Mouse (Mus musculus) lung, embryonic 16.5 days (tissue): ENCODE data around the gene Zfp661. TPM values are rescaled to one million over a fixed set of nuclear protein-coding genes. Genes with fewer than 3 reads are reported as not detected.
"Not testable (repeated sequence)": the region's sequence is repeated elsewhere in the genome, so short reads cannot be mapped to it uniquely, and the experiment has no call there.

Experiments
- ATAC-seq: fragments of 200-750 bp; cut with Nextera tagmentation; 2 replicates; pipeline ENCODE4 v1.8.0; 2017; ENCODE audit warnings: low read depth, mild to moderate bottlenecking, moderate library complexity
- H3K27ac ChIP-seq: fragments of 300-500 bp; sonication (generic); 2 replicates; pipeline ENCODE4 v1.5.1; 2014; ENCODE audit warnings: mild to moderate bottlenecking, control low read depth, low read length
- H3K27me3 ChIP-seq: fragments of 300-500 bp; sonication (generic); 2 replicates; pipeline ENCODE4 v1.6.1; 2014; ENCODE audit warnings: low read depth, low read length, mixed read lengths; ENCODE audit not compliant: control insufficient read depth, insufficient read depth
- H3K36me3 ChIP-seq: fragments of 300-500 bp; sonication (generic); 2 replicates; pipeline ENCODE4 v1.6.1; 2014; ENCODE audit warnings: low read length; ENCODE audit not compliant: control insufficient read depth, insufficient read depth
- H3K4me1 ChIP-seq: fragments of 300-500 bp; sonication (generic); replicated peaks from 2 replicates; pipeline ENCODE4 v1.6.1; 2014; ENCODE audit warnings: low read length, mixed read lengths; ENCODE audit not compliant: control insufficient read depth, insufficient read depth
- H3K4me2 ChIP-seq: fragments of 300-500 bp; sonication (generic); 2 replicates; pipeline ENCODE4 v1.6.1; 2014; ENCODE audit warnings: low read depth, low read length, control low read depth
- H3K4me3 ChIP-seq: fragments of 300-500 bp; sonication (generic); 2 replicates; pipeline ENCODE4 v1.5.1; 2014; ENCODE audit warnings: mild to moderate bottlenecking, low read length, control low read depth
- H3K9ac ChIP-seq: fragments of 300-500 bp; sonication (generic); 2 replicates; pipeline ENCODE4 v1.6.1; 2014; ENCODE audit warnings: low read length, control low read depth
- H3K9me3 ChIP-seq: fragments of 300-500 bp; sonication (generic); 2 replicates; pipeline ENCODE4 v1.6.1; 2016; ENCODE audit warnings: low read length; ENCODE audit not compliant: control insufficient read depth
- WGBS: fragments of 180-500 bp; shearing (Covaris S2); extraction: QIAGEN DNeasy Blood & Tissue Kit; methylation state at CpG from one replicate; pipeline ENCODE4 v1.1.7; 2014; 5-methylcytosine and 5-hydroxymethylcytosine counted together
- polyA plus RNA-seq: library from polyadenylated mRNA; unstranded; fragments of >200 nt; fragmentation: Nextera tagmentation; extraction: Ambion mirVana; gene quantifications from 2 replicates; pipeline ENCODE4 v1.2.1, GENCODE M21; 2015

The Zfp661 gene
- polyA plus RNA-seq, 1 experiment from 2014 or later = 4.3 TPM

DNA sequence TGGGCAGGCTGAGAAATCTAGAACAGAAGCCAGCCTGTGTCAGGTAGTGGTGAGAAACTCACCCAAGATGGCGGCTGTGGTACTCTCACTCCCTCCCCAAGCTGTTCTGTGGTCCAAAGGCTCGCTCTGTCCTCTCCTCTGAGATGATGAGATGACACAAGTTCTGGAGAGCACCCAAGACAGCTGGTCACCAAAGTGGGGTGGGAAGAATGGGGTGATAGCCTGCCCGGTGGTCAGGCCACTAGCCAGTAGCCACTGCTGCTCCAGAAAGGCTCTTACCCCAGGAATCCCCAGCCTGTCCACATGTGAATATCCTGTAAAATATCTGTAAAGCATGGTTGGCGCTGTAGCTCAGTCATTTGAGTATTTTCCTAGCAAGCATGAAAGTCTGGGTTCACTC lies 25.4 kb upstream of the Zfp661 start:
- H3K27ac ChIP-seq = no peak overlapping the region
- no peaks in the 10 kb centered on the region for H3K27me3 ChIP-seq
- no peak overlapping the region for H3K9ac ChIP-seq
- H3K36me3 ChIP-seq = no peaks in the 10 kb centered on the region
- H3K4me2 ChIP-seq = no peak overlapping the region
- H3K4me3 ChIP-seq = no peak overlapping the region
- ATAC-seq = no peak
- WGBS = 89% methylated on average over 4 of the region's 4 CpGs
- no peaks in the 10 kb centered on the region for H3K4me1 ChIP-seq
- H3K9me3 ChIP-seq = no peaks in the 10 kb centered on the region

- WGBS = 44% methylated on average over 4 of the region's 4 CpGs
- Histone ChIP-seq H3K4me1 (no peaks in the 10 kb centered on the region), H3K4me2 (no peak overlapping the region), H3K27ac (no peak overlapping the region), H3K4me3 (no peak overlapping the region), H3K9ac (no peak overlapping the region), H3K9me3 (no peaks in the 10 kb centered on the region), H3K36me3 (no peaks in the 10 kb centered on the region), H3K27me3 (no peaks in the 10 kb centered on the region)
- ATAC-seq = no peak
Measured at GRCm38 (mm10) chr2:127611386-127611785, 24.5 kb upstream of the Zfp661 start.

DNA sequence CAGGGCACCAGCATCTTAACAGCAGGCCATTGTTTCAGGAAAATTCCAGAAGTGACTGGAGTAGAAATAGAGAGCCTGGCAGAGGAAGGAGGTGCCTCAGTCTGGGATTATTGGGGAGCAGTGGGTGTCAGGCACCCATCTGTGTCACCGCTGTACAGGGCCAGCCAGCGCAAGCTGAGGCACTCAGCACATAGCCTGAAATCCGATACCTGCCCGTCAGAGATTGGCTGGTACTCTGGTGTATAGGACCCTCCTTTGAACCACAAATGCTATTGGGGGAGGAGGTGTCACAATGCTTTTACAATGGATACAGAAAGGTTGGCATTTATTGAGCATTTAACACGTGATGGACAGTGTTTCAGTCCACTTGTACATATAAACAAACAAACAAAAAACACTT lies 22.1 kb upstream of the Zfp661 start:
- peak; percentile 83 for ATAC-seq
- H3K27ac ChIP-seq = no peak overlapping the region
- H3K4me2 ChIP-seq = no peak overlapping the region

DNA sequence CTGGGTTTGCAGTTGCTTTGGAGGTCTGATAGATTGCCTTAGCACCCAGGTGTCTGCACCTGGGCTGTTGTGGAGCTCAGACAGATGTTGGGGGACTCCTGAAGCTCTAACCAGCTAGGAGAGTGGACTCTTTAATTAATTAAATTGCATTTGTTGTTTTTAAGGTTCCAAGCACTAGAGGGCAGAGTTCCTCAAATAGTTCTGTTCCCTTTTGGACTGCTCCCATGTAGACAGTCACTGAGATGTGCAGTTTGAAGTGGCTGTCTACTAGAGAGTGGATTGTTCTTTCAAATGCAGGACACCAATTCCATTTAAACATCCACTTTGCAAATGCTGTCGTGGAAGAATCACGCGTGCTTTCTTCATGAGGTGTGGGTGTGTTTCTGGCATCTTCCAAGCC lies 21.3 kb upstream of the Zfp661 start:
- Histone ChIP-seq H3K4me1 (no peaks in the 10 kb centered on the region), H3K4me2 (no peak overlapping the region), H3K36me3 (peaks cover 10% of the 10 kb centered on the region; the same call in 1 of the 2 replicates), H3K9ac (no peak overlapping the region), H3K27ac (no peak overlapping the region), H3K27me3 (no peaks in the 10 kb centered on the region), H3K4me3 (no peak overlapping the region), H3K9me3 (no peaks in the 10 kb centered on the region)
- 42% methylated on average over 3 of the region's 3 CpGs for WGBS
- ATAC-seq = peak; percentile 33; the same call in 1 of the 2 replicates

More for the DNA sequence above, 22.1 kb upstream of the Zfp661 start:
- 7% methylated on average over 5 of the region's 5 CpGs for WGBS
- Histone ChIP-seq H3K9me3 (no peaks in the 10 kb centered on the region), H3K27me3 (no peaks in the 10 kb centered on the region), H3K9ac (no peak overlapping the region), H3K4me3 (no peak overlapping the region), H3K36me3 (peaks cover 10% of the 10 kb centered on the region; the same call in 1 of the 2 replicates), H3K4me1 (no peaks in the 10 kb centered on the region)

- H3K4me2 ChIP-seq = no peak overlapping the region
- H3K9me3 ChIP-seq = no peaks in the 10 kb centered on the region
- no peak overlapping the region for H3K27ac ChIP-seq
- peaks cover 28% of the 10 kb centered on the region for H3K36me3 ChIP-seq
- 80% methylated on average over 3 of the region's 3 CpGs for WGBS
- no peaks in the 10 kb centered on the region for H3K27me3 ChIP-seq
- H3K4me1 ChIP-seq = no peaks in the 10 kb centered on the region
- no peak overlapping the region for H3K9ac ChIP-seq
- no peak overlapping the region for H3K4me3 ChIP-seq
- ATAC-seq = no peak
Measured at GRCm38 (mm10) chr2:127605203-127605602, 18.3 kb upstream of the Zfp661 start.

DNA sequence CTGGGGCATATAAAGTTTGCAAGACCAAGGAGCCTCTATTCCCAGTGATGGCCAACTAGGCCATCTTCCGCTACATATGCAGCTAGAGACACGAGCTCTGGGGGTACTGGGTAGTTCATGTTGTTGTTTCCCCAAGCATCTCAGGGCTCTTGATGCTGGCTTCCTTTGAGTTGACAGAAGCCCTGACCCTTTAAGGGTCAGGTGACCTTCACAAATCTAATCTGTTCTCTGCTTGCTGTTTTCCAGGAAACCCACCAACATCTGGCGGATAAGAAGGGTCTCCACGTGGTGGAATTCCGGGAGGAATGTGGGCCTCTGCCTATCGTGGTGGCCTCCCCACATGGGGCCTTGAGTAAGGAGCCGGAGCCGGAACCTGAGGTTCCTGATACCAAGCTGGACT lies 16.5 kb upstream of the Zfp661 start:
- H3K36me3 ChIP-seq = peaks cover 36% of the 10 kb centered on the region
- H3K27ac ChIP-seq = not testable (repeated sequence)

GRCm38 (mm10) chr2:127590840-127591239 lies 3.9 kb upstream of the Zfp661 start:
- Histone ChIP-seq H3K4me3 (no peak overlapping the region), H3K4me2 (no peak overlapping the region), H3K36me3 (peaks cover 13% of the 10 kb centered on the region), H3K4me1 (peaks cover 19% of the 10 kb centered on the region), H3K9ac (no peak overlapping the region), H3K27ac (no peak overlapping the region), H3K9me3 (no peaks in the 10 kb centered on the region), H3K27me3 (no peaks in the 10 kb centered on the region)
- 70% methylated on average over 4 of the region's 4 CpGs for WGBS
- ATAC-seq = no peak

More for the DNA sequence above, 16.5 kb upstream of the Zfp661 start:
- H3K4me3 ChIP-seq, H3K4me2 ChIP-seq, H3K27me3 ChIP-seq, ATAC-seq, H3K9me3 ChIP-seq, H3K4me1 ChIP-seq, H3K9ac ChIP-seq: not testable (repeated sequence)
- WGBS = 89% methylated on average over 5 of the region's 8 CpGs

DNA sequence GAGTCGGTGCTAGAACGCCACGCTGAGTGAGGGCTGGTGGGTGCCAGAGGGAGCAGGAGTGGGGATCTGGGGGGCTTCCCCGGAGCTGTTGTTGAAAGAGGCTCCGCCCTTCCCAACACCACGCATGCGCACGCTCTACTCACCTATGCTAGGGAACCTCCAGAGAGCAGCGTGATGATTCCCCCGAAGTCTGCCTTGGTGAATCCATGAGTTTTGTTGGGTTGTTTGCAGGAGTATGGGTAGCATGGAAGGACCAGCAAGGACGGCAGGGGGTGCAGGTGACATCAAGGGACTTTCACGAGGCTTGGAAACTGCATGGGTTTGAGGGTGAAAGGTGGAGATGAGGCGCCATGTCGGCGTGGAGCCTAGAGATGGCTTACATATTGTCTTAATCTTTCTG lies 3.3 kb upstream of the Zfp661 start:
- no peak overlapping the region for H3K27ac ChIP-seq
- no peaks in the 10 kb centered on the region for H3K27me3 ChIP-seq
- H3K4me1 ChIP-seq = peaks cover 19% of the 10 kb centered on the region
- no peak for ATAC-seq
- H3K9me3 ChIP-seq = no peaks in the 10 kb centered on the region
- WGBS = 67% methylated on average over 15 of the region's 15 CpGs
- no peak overlapping the region for H3K9ac ChIP-seq
- H3K36me3 ChIP-seq = peaks cover 10% of the 10 kb centered on the region
- no peak overlapping the region for H3K4me3 ChIP-seq
- no peak overlapping the region for H3K4me2 ChIP-seq

GRCm38 (mm10) chr2:127588897-127589296 lies 2.0 kb upstream of the Zfp661 start:
- 91% methylated on average over 9 of the region's 9 CpGs for WGBS
- no peak overlapping the region for H3K9ac ChIP-seq
- H3K4me3 ChIP-seq = no peak overlapping the region
- no peak overlapping the region for H3K4me2 ChIP-seq
- no peaks in the 10 kb centered on the region for H3K27me3 ChIP-seq
- peaks cover 3% of the 10 kb centered on the region; the same call in 1 of the 2 replicates for H3K36me3 ChIP-seq
- no peak for ATAC-seq
- H3K27ac ChIP-seq = no peak overlapping the region
- H3K4me1 ChIP-seq = peaks cover 22% of the 10 kb centered on the region
- H3K9me3 ChIP-seq = no peaks in the 10 kb centered on the region

GRCm38 (mm10) chr2:127587514-127587844 lies 585 bp upstream of the Zfp661 start:
- peaks cover 22% of the 10 kb centered on the region for H3K4me1 ChIP-seq
- no peaks in the 10 kb centered on the region for H3K9me3 ChIP-seq
- peak overlapping the region; percentile 96 for H3K9ac ChIP-seq
- H3K4me2 ChIP-seq = peak overlapping the region; percentile 80
- no peaks in the 10 kb centered on the region; the same call in 1 of the 2 replicates for H3K36me3 ChIP-seq
- H3K4me3 ChIP-seq = peak overlapping the region; percentile 99
- WGBS = under 1% methylated on average over 22 of the region's 22 CpGs
- ATAC-seq = peak; percentile 12
- H3K27ac ChIP-seq = peak overlapping the region; percentile 93
- no peaks in the 10 kb centered on the region for H3K27me3 ChIP-seq
